Mouse (Mus musculus) right cerebral cortex, postnatal 4 days (tissue): Measurements from ENCODE around the gene Pkib.

Source experiments
- DNase-seq: peaks from one replicate; pipeline ENCODE4 v3.0.0-alpha.2; 2022

Pkib gene

GRCm38 (mm10) chr10:57741351-57741750, 109.6 kb downstream of the Pkib start:
- no peak for DNase-seq

GRCm38 (mm10) chr10:57743045-57743444, 111.3 kb downstream of the Pkib start:
- no peak for DNase-seq

- DNase-seq, result peak; percentile 21
Measured at GRCm38 (mm10) chr10:57743606-57744016, 111.8 kb downstream of the Pkib start.

- no peak for DNase-seq
Measured at GRCm38 (mm10) chr10:57744128-57744765, 112.5 kb downstream of the Pkib start.

GRCm38 (mm10) chr10:57745452-57745851, 113.7 kb downstream of the Pkib start:
- no peak for DNase-seq

GRCm38 (mm10) chr10:57747127-57747526, 115.3 kb downstream of the Pkib start:
- DNase-seq, result no peak

- no peak for DNase-seq
Measured at GRCm38 (mm10) chr10:57753343-57753742, 121.6 kb downstream of the Pkib start.

- DNase-seq, result no peak
Measured at GRCm38 (mm10) chr10:57755201-57755736, 123.5 kb downstream of the Pkib start.

- no peak for DNase-seq
Measured at GRCm38 (mm10) chr10:57758999-57759398, 127.2 kb downstream of the Pkib start.

- no peak for DNase-seq
Measured at GRCm38 (mm10) chr10:57760694-57761093, 128.9 kb downstream of the Pkib start.

- DNase-seq, result no peak
Measured at GRCm38 (mm10) chr10:57763044-57763443, 131.3 kb downstream of the Pkib start.

- no peak for DNase-seq
Measured at GRCm38 (mm10) chr10:57783289-57784130, 151.7 kb downstream of the Pkib start.

GRCm38 (mm10) chr10:57784131-57784875, 152.5 kb downstream of the Pkib start:
- peak; percentile 86 for DNase-seq

- no peak for DNase-seq
Measured at GRCm38 (mm10) chr10:57784876-57785150, 153.0 kb downstream of the Pkib start, which contains the start of gene Fabp7. Fabp7 (plus strand) TSS chr10:57784881.

GRCm38 (mm10) chr10:57785552-57785951, 153.8 kb downstream of the Pkib start:
- DNase-seq, result no peak
